Mouse (Mus musculus) stomach, postnatal 0 days (tissue): ENCODE measurements around the gene Usp45. TPM values are rescaled to one million over a fixed set of nuclear protein-coding genes. Genes with fewer than 3 reads are reported as not detected.
A peak's percentile ranks its signal among the peaks of the same experiment; 100 is the strongest.

ENCODE experiments used
- ATAC-seq: fragments of 200-750 bp; cut with Nextera tagmentation; 2 replicates; pipeline ENCODE4 v1.8.0; 2017; ENCODE audit not compliant: low FRiP score, low TSS enrichment
- DNase-seq: peaks from one replicate; pipeline ENCODE4 v3.0.0-alpha.2; 2016; ENCODE audit warnings: low spot score
- H3K27ac ChIP-seq: fragments of 300-500 bp; sonication (generic); replicated peaks from 2 replicates; pipeline ENCODE4 v1.5.1; 2014; ENCODE audit warnings: mild to moderate bottlenecking, control low read depth
- H3K27me3 ChIP-seq: fragments of 300-500 bp; sonication (generic); 2 replicates; pipeline ENCODE4 v1.6.1; 2014; ENCODE audit warnings: low read length; ENCODE audit not compliant: control insufficient read depth, insufficient read depth
- H3K36me3 ChIP-seq: fragments of 300-500 bp; sonication (generic); 2 replicates; pipeline ENCODE4 v1.6.1; 2014; ENCODE audit warnings: low read length, mixed read lengths; ENCODE audit not compliant: control insufficient read depth, insufficient read depth
- H3K4me1 ChIP-seq: fragments of 300-500 bp; sonication (generic); replicated peaks from 2 replicates; pipeline ENCODE4 v1.6.1; 2014; ENCODE audit warnings: antibody characterized with exemption; ENCODE audit not compliant: control insufficient read depth, insufficient read depth
- H3K4me2 ChIP-seq: fragments of 300-500 bp; sonication (generic); replicated peaks from 2 replicates; pipeline ENCODE4 v1.6.1; 2014; ENCODE audit warnings: low read depth, mild to moderate bottlenecking, control low read depth, moderate library complexity
- H3K4me3 ChIP-seq: fragments of 300-500 bp; sonication (generic); 2 replicates; pipeline ENCODE4 v1.5.1; 2014; ENCODE audit warnings: low read depth, low read length, control low read depth
- H3K9ac ChIP-seq: fragments of 300-500 bp; sonication (generic); 2 replicates; pipeline ENCODE4 v1.6.1; 2014; ENCODE audit warnings: mild to moderate bottlenecking, low read length, control low read depth, mixed read lengths
- H3K9me3 ChIP-seq: fragments of 300-500 bp; sonication (generic); 2 replicates; pipeline ENCODE4 v1.6.1; 2016; ENCODE audit warnings: low read length; ENCODE audit not compliant: control insufficient read depth
- CTCF ChIP-seq: IDR thresholded peaks from 2 replicates; pipeline ENCODE4 v1.5.1; 2016; ENCODE audit warnings: antibody characterized with exemption, low read depth, mild to moderate bottlenecking, moderate library complexity
- EP300 ChIP-seq: optimal IDR thresholded peaks from 2 replicates; pipeline ENCODE3; 2016; ENCODE audit warnings: antibody characterized with exemption
- WGBS: fragments of 180-500 bp; shearing (Covaris S2); extraction: QIAGEN DNeasy Blood & Tissue Kit; methylation state at CpG from one replicate; pipeline ENCODE4 v1.1.7; 2014; 5-methylcytosine and 5-hydroxymethylcytosine counted together
- polyA plus RNA-seq: library from polyadenylated mRNA; unstranded; fragments of >200 nt; fragmentation: Nextera tagmentation; extraction: Ambion mirVana; gene quantifications from 2 replicates; pipeline ENCODE4 v1.2.1, GENCODE M21; 2015

The Usp45 gene
- polyA plus RNA-seq, 1 experiment from 2014 or later = 2.7 TPM

- ATAC-seq = no peak
- no peaks in the 10 kb centered on the region for H3K9me3 ChIP-seq
- peaks cover 19% of the 10 kb centered on the region for H3K36me3 ChIP-seq
- no peaks in the 10 kb centered on the region for H3K27me3 ChIP-seq
- no peak overlapping the region for H3K27ac ChIP-seq
- TF ChIP-seq EP300 (no peak), CTCF (no peak)
- DNase-seq = no peak
- no peak overlapping the region for H3K9ac ChIP-seq
- no peaks in the 10 kb centered on the region for H3K4me1 ChIP-seq
- H3K4me3 ChIP-seq = no peak overlapping the region
- no peak overlapping the region for H3K4me2 ChIP-seq
- WGBS = 92% methylated on average over 2 of the region's 2 CpGs
Observed at GRCm38 (mm10) chr4:21801620-21802019, 34.7 kb downstream of the Usp45 start.

GRCm38 (mm10) chr4:21807204-21807603 lies 40.2 kb downstream of the Usp45 start:
- Histone ChIP-seq H3K4me2 (no peak overlapping the region), H3K27ac (no peak overlapping the region), H3K27me3 (no peaks in the 10 kb centered on the region), H3K4me3 (no peak overlapping the region), H3K9me3 (no peaks in the 10 kb centered on the region), H3K4me1 (no peaks in the 10 kb centered on the region), H3K9ac (no peak overlapping the region), H3K36me3 (peaks cover 17% of the 10 kb centered on the region)
- WGBS = 83% methylated on average over 5 of the region's 5 CpGs
- ATAC-seq (no peak), DNase-seq (no peak)
- TF ChIP-seq EP300 = no peak
- no peak for TF ChIP-seq CTCF

GRCm38 (mm10) chr4:21810608-21811007 lies 43.7 kb downstream of the Usp45 start:
- ATAC-seq (no peak), DNase-seq (no peak)
- TF ChIP-seq EP300 = no peak
- TF ChIP-seq CTCF = no peak
- Histone ChIP-seq H3K4me3 (no peak overlapping the region), H3K27me3 (no peaks in the 10 kb centered on the region), H3K27ac (no peak overlapping the region), H3K9me3 (no peaks in the 10 kb centered on the region), H3K9ac (no peak overlapping the region), H3K4me2 (no peak overlapping the region), H3K36me3 (peaks cover 9% of the 10 kb centered on the region), H3K4me1 (no peaks in the 10 kb centered on the region)
- WGBS = 74% methylated on average over 3 of the region's 3 CpGs

- TF ChIP-seq EP300 = no peak
- TF ChIP-seq CTCF = no peak
- Histone ChIP-seq H3K27ac (no peak overlapping the region), H3K9me3 (no peaks in the 10 kb centered on the region), H3K4me2 (no peak overlapping the region), H3K36me3 (peaks cover 11% of the 10 kb centered on the region), H3K4me3 (no peak overlapping the region), H3K27me3 (no peaks in the 10 kb centered on the region), H3K9ac (no peak overlapping the region), H3K4me1 (no peaks in the 10 kb centered on the region)
- no peak for ATAC-seq
- no peak for DNase-seq
- WGBS = 88% methylated on average over 6 of the region's 6 CpGs
Observed at GRCm38 (mm10) chr4:21812635-21813034, 45.7 kb downstream of the Usp45 start.

- Histone ChIP-seq H3K27ac (no peak overlapping the region), H3K9me3 (no peaks in the 10 kb centered on the region), H3K4me2 (no peak overlapping the region), H3K9ac (no peak overlapping the region), H3K36me3 (peaks cover 10% of the 10 kb centered on the region), H3K4me3 (no peak overlapping the region), H3K27me3 (no peaks in the 10 kb centered on the region), H3K4me1 (no peaks in the 10 kb centered on the region)
- no peak for TF ChIP-seq EP300
- peak; percentile 93 for TF ChIP-seq CTCF
- peak; percentile 21; the same call in 1 of the 2 replicates for ATAC-seq
- DNase-seq = peak; percentile 39
- WGBS = 36% methylated on average over 2 of the region's 2 CpGs
Observed at GRCm38 (mm10) chr4:21814029-21814428, 47.1 kb downstream of the Usp45 start.

DNA sequence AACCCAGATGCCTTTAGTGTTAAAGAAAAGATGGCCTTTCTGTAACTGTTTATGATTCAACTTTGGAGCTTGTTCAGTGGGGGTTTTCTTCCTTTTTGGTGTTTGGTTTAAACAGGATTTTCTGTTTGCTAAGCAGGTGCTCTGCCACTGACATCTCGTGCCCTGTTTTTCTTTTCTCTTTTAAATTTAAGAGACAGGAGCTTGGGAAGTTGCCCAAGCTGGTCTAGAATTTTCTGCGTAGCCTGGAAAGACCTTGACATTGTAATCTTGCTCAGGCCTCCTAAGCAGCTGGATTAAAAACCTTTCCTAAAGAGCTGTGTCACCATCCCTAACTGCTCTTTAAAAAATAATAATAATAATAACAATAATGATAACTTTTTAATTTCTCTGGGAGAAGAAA lies 59.7 kb downstream of the Usp45 start:
- TF ChIP-seq EP300 (no peak), CTCF (no peak)
- H3K4me3 ChIP-seq = no peak overlapping the region
- H3K9me3 ChIP-seq = no peaks in the 10 kb centered on the region
- no peaks in the 10 kb centered on the region for H3K27me3 ChIP-seq
- H3K4me2 ChIP-seq = no peak overlapping the region
- ATAC-seq (no peak), DNase-seq (no peak)
- 57% methylated on average over 2 of the region's 2 CpGs for WGBS
- H3K36me3 ChIP-seq = peaks cover 8% of the 10 kb centered on the region; the same call in 1 of the 2 replicates
- H3K4me1 ChIP-seq = no peaks in the 10 kb centered on the region
- no peak overlapping the region for H3K27ac ChIP-seq
- H3K9ac ChIP-seq = no peak overlapping the region
